ENCODE assay signal across 24 mouse cellular contexts in the genomic region with DNA sequence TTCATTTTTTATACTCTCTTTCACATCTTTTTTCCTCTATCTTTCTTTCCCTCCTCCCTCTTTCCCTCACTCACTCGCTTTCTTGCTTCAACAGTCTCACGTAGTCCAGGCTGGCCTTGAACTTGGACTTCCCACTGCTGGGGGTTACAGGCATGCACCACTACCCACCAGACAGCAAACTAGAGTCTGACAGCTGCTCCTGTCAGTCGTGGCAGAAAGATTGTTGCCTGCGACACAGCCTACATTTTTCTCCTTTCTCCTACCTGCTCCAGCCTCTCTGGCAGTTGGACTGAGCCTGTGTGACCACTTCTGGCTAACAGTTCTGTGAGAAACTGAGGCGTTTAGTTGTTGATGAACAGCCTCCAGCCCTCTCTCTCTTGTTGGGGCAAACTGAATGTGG. TPM values are rescaled to one million over a fixed set of nuclear protein-coding genes. Genes with fewer than 3 reads are reported as not detected.
"Had no signal": no experiment of that assay in that cellular context is flagged by ENCODE, and none has a peak within 500 bp of the region (broad histone marks: within the 10 kb centered on the region; RNA-seq: fewer than 3 reads in every experiment).

No protein-coding gene starts in this region.

- H3K4me3 ChIP-seq: layer of hippocampus, adult 2 months; left cerebral cortex, adult 2 months; liver, embryonic 13.5 days; megakaryocyte, embryonic 14.5 days; midbrain, embryonic 10.5 days; midbrain, embryonic 13.5 days; neural tube, embryonic 12.5 days; neural tube, embryonic 15.5 days had no signal

- H3K36me3 ChIP-seq: liver, embryonic 13.5 days; midbrain, embryonic 10.5 days; midbrain, embryonic 13.5 days; neural tube, embryonic 12.5 days; neural tube, embryonic 15.5 days had no signal

- H3K9ac ChIP-seq: liver, embryonic 13.5 days; midbrain, embryonic 13.5 days; neural tube, embryonic 12.5 days; neural tube, embryonic 15.5 days had no signal

- H3K27ac ChIP-seq: layer of hippocampus, adult 2 months; left cerebral cortex, adult 2 months; liver, embryonic 13.5 days; midbrain, embryonic 10.5 days; midbrain, embryonic 13.5 days; neural tube, embryonic 12.5 days; neural tube, embryonic 15.5 days had no signal

- H3K9me3 ChIP-seq: liver, embryonic 13.5 days; midbrain, embryonic 10.5 days; midbrain, embryonic 13.5 days; neural tube, embryonic 12.5 days; neural tube, embryonic 15.5 days had no signal

- H3K27me3 ChIP-seq: neural tube, embryonic 15.5 days had no signal

- DNase-seq: kidney, adult 18-20 months; kidney, adult 9 months; kidney, postnatal 14 days; layer of hippocampus, postnatal 36 days; liver, embryonic 13.5 days; lung, adult 2 months; right cerebral cortex, adult 18-20 months; right cerebral cortex, postnatal 14 days; right cerebral cortex, postnatal 4 days; thymus, adult 18-20 months; thymus, postnatal 36 days had no signal

- ATAC-seq: intestine, embryonic 16.5 days; midbrain, embryonic 13.5 days had no signal

- H3K4me2 ChIP-seq: liver, embryonic 13.5 days; midbrain, embryonic 13.5 days; neural tube, embryonic 12.5 days; neural tube, embryonic 15.5 days had no signal

RNA-seq across cellular contexts. Expression of gene Tmem54, which starts 49.8 kb away (rescaled TPM):
- total RNA-seq: layer of hippocampus, adult 2 months; layer of hippocampus, postnatal 10 days; layer of hippocampus, postnatal 36 days; left cerebral cortex, adult 2 months; left cerebral cortex, postnatal 10 days; left cerebral cortex, postnatal 36 days; liver, adult 2 months had no signal
- polyA plus RNA-seq: midbrain, embryonic 13.5 days; midbrain, postnatal 0 days; neural tube, embryonic 15.5 days had no signal
